28 mouse cellular contexts compared by ENCODE assay signal in genomic region chr16:51933965-51934364, GRCm38 (mm10).
DNase-seq lines count a peak whose midpoint lies in the region; ATAC-seq and TF ChIP-seq lines count a peak whose summit lies in the region.
"Had no signal": no experiment of that assay in that cellular context is flagged by ENCODE, and none has a peak within 500 bp of the region (broad histone marks: within the 10 kb centered on the region; RNA-seq: fewer than 3 reads in every experiment).

No protein-coding gene starts in this region.

- no peaks in the 10 kb centered on the region for H3K9me3 ChIP-seq in neural tube, embryonic 15.5 days (replicated peaks)
- no peaks in the 10 kb centered on the region for H3K9me3 ChIP-seq in intestine, postnatal 0 days (ENCODE audit: control insufficient read depth)
- H3K9me3 ChIP-seq: forebrain, embryonic 10.5 days; forebrain, embryonic 13.5 days; heart, embryonic 12.5 days; heart, embryonic 15.5 days; hindbrain, embryonic 10.5 days; hindbrain, embryonic 13.5 days had no signal

- no peak overlapping the region for H3K4me2 ChIP-seq in myocyte (ENCODE audit: low read depth)
- H3K4me2 ChIP-seq in neural tube, embryonic 15.5 days: no peak overlapping the region
- no peak overlapping the region for H3K4me2 ChIP-seq in intestine, postnatal 0 days (replicated peaks; ENCODE audit: low read depth)
- H3K4me2 ChIP-seq: forebrain, embryonic 13.5 days; heart, embryonic 12.5 days; heart, embryonic 15.5 days; hindbrain, embryonic 13.5 days had no signal

- H3K27me3 ChIP-seq in myocyte (ENCODE audit: control insufficient read depth, insufficient read depth, insufficient read length): no peaks in the 10 kb centered on the region
- no peaks in the 10 kb centered on the region for H3K27me3 ChIP-seq in neural tube, embryonic 15.5 days (replicated peaks)
- H3K27me3 ChIP-seq in intestine, postnatal 0 days (replicated peaks; ENCODE audit: control insufficient read depth, insufficient read depth, low read length): no peaks in the 10 kb centered on the region
- H3K27me3 ChIP-seq: forebrain, embryonic 13.5 days; heart, embryonic 12.5 days; heart, embryonic 15.5 days; hindbrain, embryonic 13.5 days had no signal

- H3K4me1 ChIP-seq in neural tube, embryonic 15.5 days: no peaks in the 10 kb centered on the region
- H3K4me1 ChIP-seq in intestine, postnatal 0 days (replicated peaks; ENCODE audit: control insufficient read depth, insufficient read depth, low read length): no peaks in the 10 kb centered on the region
- H3K4me1 ChIP-seq: forebrain, embryonic 10.5 days; forebrain, embryonic 13.5 days; heart, embryonic 12.5 days; heart, embryonic 15.5 days; hindbrain, embryonic 10.5 days; hindbrain, embryonic 13.5 days had no signal

- TF ChIP-seq CTCF in intestine, postnatal 0 days (IDR thresholded peaks at IDR 0.05; ENCODE audit: low read depth): no peak

- no peaks in the 10 kb centered on the region for H3K79me2 ChIP-seq in myocyte (ENCODE audit: control insufficient read depth, insufficient read depth)

- no peak overlapping the region for H3K4me3 ChIP-seq in myocyte
- H3K4me3 ChIP-seq in neural tube, embryonic 15.5 days (replicated peaks): no peak overlapping the region
- H3K4me3 ChIP-seq in intestine, postnatal 0 days (ENCODE audit: low read depth, low read length): no peak overlapping the region
- H3K4me3 ChIP-seq: forebrain, embryonic 10.5 days; forebrain, embryonic 13.5 days; heart, embryonic 12.5 days; heart, embryonic 15.5 days; hindbrain, embryonic 10.5 days; hindbrain, embryonic 13.5 days had no signal

- no peak overlapping the region for H3K27ac ChIP-seq in neural tube, embryonic 15.5 days (replicated peaks)
- H3K27ac ChIP-seq in intestine, postnatal 0 days (ENCODE audit: low read depth, low read length): no peak overlapping the region
- H3K27ac ChIP-seq: forebrain, embryonic 10.5 days; forebrain, embryonic 13.5 days; heart, embryonic 15.5 days; hindbrain, embryonic 10.5 days; hindbrain, embryonic 13.5 days had no signal

- no peak for TF ChIP-seq POLR2A in myocyte (IDR thresholded peaks at IDR 0.05; ENCODE audit: insufficient read length, low read depth)

- H3K36me3 ChIP-seq in myocyte (ENCODE audit: control insufficient read depth, insufficient read depth): no peaks in the 10 kb centered on the region
- no peaks in the 10 kb centered on the region for H3K36me3 ChIP-seq in neural tube, embryonic 15.5 days
- no peaks in the 10 kb centered on the region for H3K36me3 ChIP-seq in intestine, postnatal 0 days (ENCODE audit: control insufficient read depth, insufficient read depth)
- H3K36me3 ChIP-seq: forebrain, embryonic 10.5 days; heart, embryonic 12.5 days; heart, embryonic 15.5 days; hindbrain, embryonic 10.5 days; hindbrain, embryonic 13.5 days had no signal

- 88% methylated on average over 3 of the region's 3 CpGs for WGBS in neural tube, embryonic 15.5 days
- 68% methylated on average over 3 of the region's 3 CpGs for WGBS in intestine, postnatal 0 days

- H3K9ac ChIP-seq in neural tube, embryonic 15.5 days (replicated peaks): no peak overlapping the region
- no peak overlapping the region for H3K9ac ChIP-seq in intestine, postnatal 0 days (ENCODE audit: low read depth, low read length)
- H3K9ac ChIP-seq: forebrain, embryonic 13.5 days; heart, embryonic 12.5 days; heart, embryonic 15.5 days; hindbrain, embryonic 13.5 days had no signal

- peak; percentile 30 for DNase-seq in adrenal gland, adult 2 months
- no peak for DNase-seq in adrenal gland, adult 8-10 months
- DNase-seq in MN1 (ENCODE audit: low spot score): peak; percentile 6
- DNase-seq in right cerebral cortex, postnatal 36 days (ENCODE audit: low spot score in 2 of 2): no peak
- DNase-seq: adrenal gland, postnatal 14 days; cerebellum, adult 11-12 months; cerebellum, adult 8-10 months; cerebellum, postnatal 10 days; cerebellum, postnatal 36 days; gastrocnemius, postnatal 10 days; gastrocnemius, postnatal 36 days; heart, adult 11 months; heart, postnatal 10 days; heart, postnatal 36 days had no signal

- no peak overlapping the region for H3ac ChIP-seq in myocyte (ENCODE audit: control insufficient read depth, insufficient read length)

- peak; percentile 82 for ATAC-seq in granulocyte monocyte progenitor cell, adult 5-6 weeks (replicated peaks; ENCODE audit: poor library complexity, severe bottlenecking)
- no peak for ATAC-seq in neural tube, embryonic 15.5 days (ENCODE audit: low FRiP score)
- no peak for ATAC-seq in intestine, postnatal 0 days
- ATAC-seq: activated CD4-positive, CD25-positive, alpha-beta regulatory T cell, adult 4 months; CD4-positive, CD25-positive, alpha-beta regulatory T cell, adult 4 months; forebrain, embryonic 13.5 days; forebrain, embryonic 16.5 days; hindbrain, embryonic 16.5 days had no signal

TF ChIP-seq in myocyte, 11 proteins besides CTCF, POLR2A, EP300 and RAD21:
- no peak for TF ChIP-seq SRF (IDR thresholded peaks at IDR 0.05; ENCODE audit: control insufficient read depth, insufficient read length, low read depth)
- TF ChIP-seq TCF12 (IDR thresholded peaks at IDR 0.05; ENCODE audit: insufficient read depth, poor library complexity, severe bottlenecking): no peak
- TF ChIP-seq REST (IDR thresholded peaks at IDR 0.05; ENCODE audit: insufficient read depth, insufficient read length): no peak
- no peak for TF ChIP-seq MAX (IDR thresholded peaks at IDR 0.05; ENCODE audit: low read depth)
- TF ChIP-seq USF1 (IDR thresholded peaks at IDR 0.05; ENCODE audit: low read depth): no peak
- TF ChIP-seq TCF3 (IDR thresholded peaks at IDR 0.05; ENCODE audit: insufficient read length, low read depth): no peak
- no peak for TF ChIP-seq E2F4 (IDR thresholded peaks at IDR 0.05; ENCODE audit: insufficient read depth)
- peak; percentile 84 for TF ChIP-seq CEBPB (IDR thresholded peaks at IDR 0.05; ENCODE audit: insufficient read depth, poor library complexity, severe bottlenecking)

Comparison
In these comparisons a context has a peak if more than half of its experiments do, and no peak if none do; other contexts are left out.
1. DNase-seq: peak in adrenal gland, adult 2 months (single experiment) and MN1 (single experiment); none in adrenal gland, adult 8-10 months (single experiment) and right cerebral cortex, postnatal 36 days (0 of 2).